Comparison of ENCODE assay signal across 13 mouse cellular contexts in genomic region chr11:85827342-85827741, GRCm38 (mm10). TPM values are rescaled to one million over a fixed set of nuclear protein-coding genes. Genes with fewer than 3 reads are reported as not detected.
A peak's percentile ranks its signal among the peaks of the same experiment; 100 is the strongest.
DNase-seq lines count a peak whose midpoint lies in the region; ATAC-seq lines count a peak whose summit lies in the region.
"Had no signal": no experiment of that assay in that cellular context is flagged by ENCODE, and none has a peak within 500 bp of the region (broad histone marks: within the 10 kb centered on the region; RNA-seq: fewer than 3 reads in every experiment).

No protein-coding gene starts in this region.

- H3K4me1 ChIP-seq in hindbrain, embryonic 12.5 days = peaks cover 34% of the 10 kb centered on the region
- H3K4me1 ChIP-seq in hindbrain, embryonic 11.5 days (replicated peaks; ENCODE audit: control insufficient read depth, insufficient read depth, low read length) = peaks cover 15% of the 10 kb centered on the region
- peaks cover 24% of the 10 kb centered on the region for H3K4me1 ChIP-seq in intestine, embryonic 16.5 days (ENCODE audit: control insufficient read depth, insufficient read depth, low read length)
- peaks cover 59% of the 10 kb centered on the region for H3K4me1 ChIP-seq in liver, embryonic 12.5 days

- ATAC-seq in hindbrain, embryonic 12.5 days (ENCODE audit: low FRiP score) = no peak
- no peak for ATAC-seq in hindbrain, embryonic 11.5 days (ENCODE audit: low FRiP score)
- peak; percentile 33 for ATAC-seq in intestine, embryonic 16.5 days
- peak; percentile 60 for ATAC-seq in liver, embryonic 12.5 days
- no peak for ATAC-seq in inflammation-experienced regulatory T-cells, adult 6 months

- no peaks in the 10 kb centered on the region for H3K36me3 ChIP-seq in hindbrain, embryonic 12.5 days
- H3K36me3 ChIP-seq in hindbrain, embryonic 11.5 days (ENCODE audit: control insufficient read depth, insufficient read depth, low read length) = no peaks in the 10 kb centered on the region
- H3K36me3 ChIP-seq in intestine, embryonic 16.5 days (ENCODE audit: control insufficient read depth, insufficient read depth, low read length) = no peaks in the 10 kb centered on the region
- H3K36me3 ChIP-seq in liver, embryonic 12.5 days = no peaks in the 10 kb centered on the region

- 12% methylated on average over 9 of the region's 9 CpGs for WGBS in hindbrain, embryonic 12.5 days
- WGBS in hindbrain, embryonic 11.5 days = 10% methylated on average over 9 of the region's 9 CpGs
- 29% methylated on average over 9 of the region's 9 CpGs for WGBS in intestine, embryonic 16.5 days
- WGBS in liver, embryonic 12.5 days (ENCODE audit: insufficient replicate concordance) = 8% methylated on average over 9 of the region's 9 CpGs

- no peak overlapping the region for H3K4me2 ChIP-seq in hindbrain, embryonic 12.5 days (replicated peaks)
- H3K4me2 ChIP-seq in hindbrain, embryonic 11.5 days (replicated peaks; ENCODE audit: low read depth, low read length) = no peak overlapping the region
- no peak overlapping the region for H3K4me2 ChIP-seq in intestine, embryonic 16.5 days (ENCODE audit: low read depth, low read length)
- H3K4me2 ChIP-seq in liver, embryonic 12.5 days = no peak overlapping the region

- H3K9ac ChIP-seq in hindbrain, embryonic 12.5 days = peak overlapping the region; percentile 10; the same call in 1 of the 2 replicates
- no peak overlapping the region for H3K9ac ChIP-seq in hindbrain, embryonic 11.5 days (ENCODE audit: low read depth, low read length)
- no peak overlapping the region for H3K9ac ChIP-seq in intestine, embryonic 16.5 days (ENCODE audit: low read depth, low read length)
- H3K9ac ChIP-seq in liver, embryonic 12.5 days = no peak overlapping the region

- H3K9me3 ChIP-seq in hindbrain, embryonic 12.5 days (replicated peaks) = no peaks in the 10 kb centered on the region
- no peaks in the 10 kb centered on the region for H3K9me3 ChIP-seq in hindbrain, embryonic 11.5 days (ENCODE audit: control insufficient read depth, low read length)
- H3K9me3 ChIP-seq in intestine, embryonic 16.5 days (ENCODE audit: control insufficient read depth, low read length) = no peaks in the 10 kb centered on the region
- no peaks in the 10 kb centered on the region for H3K9me3 ChIP-seq in liver, embryonic 12.5 days (replicated peaks)

- no peak overlapping the region for H3K27ac ChIP-seq in hindbrain, embryonic 12.5 days
- no peak overlapping the region for H3K27ac ChIP-seq in hindbrain, embryonic 11.5 days (ENCODE audit: low read depth, low read length)
- H3K27ac ChIP-seq in intestine, embryonic 16.5 days (ENCODE audit: low read length) = no peak overlapping the region
- no peak overlapping the region for H3K27ac ChIP-seq in liver, embryonic 12.5 days
- H3K27ac ChIP-seq: left cerebral cortex, adult 2 months had no signal

- no peak overlapping the region for H3K4me3 ChIP-seq in hindbrain, embryonic 12.5 days
- H3K4me3 ChIP-seq in hindbrain, embryonic 11.5 days (ENCODE audit: low read depth, low read length) = no peak overlapping the region
- no peak overlapping the region for H3K4me3 ChIP-seq in intestine, embryonic 16.5 days (ENCODE audit: low read length)
- H3K4me3 ChIP-seq in liver, embryonic 12.5 days = no peak overlapping the region
- H3K4me3 ChIP-seq: left cerebral cortex, adult 2 months had no signal

- DNase-seq in hindbrain, embryonic 11.5 days (ENCODE audit: low spot score) = no peak
- DNase-seq in Muller cell, postnatal 12 days (ENCODE audit: inconsistent ontology term) = peak; percentile 27
- no peak for DNase-seq in layer of hippocampus, postnatal 14 days (ENCODE audit: low spot score in 2 of 2)
- DNase-seq in right cerebral cortex, adult 18-20 months = no peak
- DNase-seq: cerebellum, adult 8-10 months; gastrocnemius, postnatal 25 days; heart, postnatal 4 days had no signal

- peaks cover 89% of the 10 kb centered on the region for H3K27me3 ChIP-seq in hindbrain, embryonic 12.5 days
- peaks cover 72% of the 10 kb centered on the region for H3K27me3 ChIP-seq in hindbrain, embryonic 11.5 days (ENCODE audit: control insufficient read depth, insufficient read depth, low read length)
- H3K27me3 ChIP-seq in intestine, embryonic 16.5 days (replicated peaks; ENCODE audit: control insufficient read depth, insufficient read depth, low read length) = peaks cover 32% of the 10 kb centered on the region
- peaks cover 91% of the 10 kb centered on the region for H3K27me3 ChIP-seq in liver, embryonic 12.5 days (replicated peaks)

RNA-seq across cellular contexts. Expression of gene Tbx2, which starts 5.0 kb away (rescaled TPM):
- 3.8 and 4.9 TPM in 2 replicates for polyA plus RNA-seq in hindbrain, embryonic 12.5 days (2016; fragmentation: Nextera tagmentation; extraction: Ambion mirVana)
- polyA plus RNA-seq in hindbrain, embryonic 11.5 days (2014; fragmentation: Nextera tagmentation; extraction: Ambion mirVana) = 2.3 and 3.7 TPM in 2 replicates
- 1.7 and 2.2 TPM in 2 replicates for polyA plus RNA-seq in intestine, embryonic 16.5 days (2015; fragmentation: Nextera tagmentation; extraction: Ambion mirVana)
- polyA plus RNA-seq in liver, embryonic 12.5 days (2016; fragmentation: Nextera tagmentation; extraction: Ambion mirVana) = 1.1 and 1.4 TPM in 2 replicates
- polyA plus RNA-seq in inflammation-experienced regulatory T-cells, adult 6 months (2017; shearing (Covaris generic)) = not detected
- 1 to 10 TPM; 2.7 to 3.3 TPM for total RNA-seq in layer of hippocampus, postnatal 14 days (2021)

RNA-seq across cellular contexts. Expression of gene Gm11444, which starts 22.8 kb away (rescaled TPM):
- not detected in 2 replicates for polyA plus RNA-seq in hindbrain, embryonic 12.5 days (2016; fragmentation: Nextera tagmentation; extraction: Ambion mirVana)
- not detected in 2 replicates for polyA plus RNA-seq in hindbrain, embryonic 11.5 days (2014; fragmentation: Nextera tagmentation; extraction: Ambion mirVana)
- polyA plus RNA-seq in intestine, embryonic 16.5 days (2015; fragmentation: Nextera tagmentation; extraction: Ambion mirVana) = not detected in 2 replicates
- not detected in 2 replicates for polyA plus RNA-seq in liver, embryonic 12.5 days (2016; fragmentation: Nextera tagmentation; extraction: Ambion mirVana)
- polyA plus RNA-seq in inflammation-experienced regulatory T-cells, adult 6 months (2017; shearing (Covaris generic)) = not detected
- total RNA-seq in layer of hippocampus, postnatal 14 days (2021) = not detected
- total RNA-seq: gastrocnemius, postnatal 25 days; heart, postnatal 4 days; left cerebral cortex, adult 2 months had no signal
- polyA plus RNA-seq: stomach, embryonic 14.5 days had no signal

RNA-seq across cellular contexts. Expression of gene Tbx4, which starts 58.9 kb away (rescaled TPM):
- 0.57 and 0.94 TPM in 2 replicates for polyA plus RNA-seq in hindbrain, embryonic 12.5 days (2016; fragmentation: Nextera tagmentation; extraction: Ambion mirVana)
- polyA plus RNA-seq in hindbrain, embryonic 11.5 days (2014; fragmentation: Nextera tagmentation; extraction: Ambion mirVana) = 0.08 and 0.13 TPM in 2 replicates
- not detected in 2 replicates for polyA plus RNA-seq in intestine, embryonic 16.5 days (2015; fragmentation: Nextera tagmentation; extraction: Ambion mirVana)
- 0.12 and 0.35 TPM in 2 replicates for polyA plus RNA-seq in liver, embryonic 12.5 days (2016; fragmentation: Nextera tagmentation; extraction: Ambion mirVana)
- not detected for polyA plus RNA-seq in inflammation-experienced regulatory T-cells, adult 6 months (2017; shearing (Covaris generic))
- total RNA-seq in layer of hippocampus, postnatal 14 days (2021) = under 1 TPM; 0.24 to 0.53 TPM
- polyA plus RNA-seq: stomach, embryonic 14.5 days had no signal

Comparison
In these comparisons a context has a peak if more than half of its experiments do, and no peak if none do; other contexts are left out.
1. ATAC-seq: peak in intestine, embryonic 16.5 days (single experiment) and liver, embryonic 12.5 days (single experiment); none in hindbrain, embryonic 12.5 days (single experiment), hindbrain, embryonic 11.5 days (single experiment) and inflammation-experienced regulatory T-cells, adult 6 months (single experiment).